Mouse (Mus musculus) midbrain, embryonic 15.5 days (tissue): ENCODE results near the gene Tom1l2. TPM values are rescaled to one million over a fixed set of nuclear protein-coding genes. Genes with fewer than 3 reads are reported as not detected.
A peak's percentile ranks its signal among the peaks of the same experiment; 100 is the strongest.

Experiments
- ATAC-seq: fragments of 200-750 bp; cut with Nextera tagmentation; replicated peaks from 2 replicates; pipeline ENCODE4 v1.8.0; 2017; ENCODE audit warnings: moderate TSS enrichment
- H3K27ac ChIP-seq: fragments of 300-500 bp; sonication (generic); 2 replicates; pipeline ENCODE4 v1.5.1; 2015; ENCODE audit warnings: mild to moderate bottlenecking, inconsistent platforms
- H3K27me3 ChIP-seq: fragments of 300-500 bp; sonication (generic); replicated peaks from 2 replicates; pipeline ENCODE4 v1.6.1; 2015; ENCODE audit warnings: inconsistent platforms
- H3K36me3 ChIP-seq: fragments of 300-500 bp; sonication (generic); replicated peaks from 2 replicates; pipeline ENCODE4 v1.6.1; 2015; ENCODE audit warnings: inconsistent platforms
- H3K4me1 ChIP-seq: fragments of 300-500 bp; sonication (generic); 2 replicates; pipeline ENCODE4 v1.6.1; 2015; ENCODE audit warnings: inconsistent platforms
- H3K4me2 ChIP-seq: fragments of 300-500 bp; sonication (generic); 2 replicates; pipeline ENCODE4 v1.6.1; 2015; ENCODE audit warnings: inconsistent platforms, mild to moderate bottlenecking, moderate library complexity
- H3K4me3 ChIP-seq: fragments of 300-500 bp; sonication (generic); 2 replicates; pipeline ENCODE4 v1.5.1; 2015; ENCODE audit warnings: mild to moderate bottlenecking, inconsistent platforms
- H3K9ac ChIP-seq: fragments of 300-500 bp; sonication (generic); 2 replicates; pipeline ENCODE4 v1.6.1; 2015; ENCODE audit warnings: mild to moderate bottlenecking, inconsistent platforms
- H3K9me3 ChIP-seq: fragments of 300-500 bp; sonication (generic); 2 replicates; pipeline ENCODE4 v1.6.1; 2016; ENCODE audit warnings: inconsistent platforms
- WGBS: fragments of 180-500 bp; shearing (Covaris S2); methylation state at CpG from one replicate; pipeline ENCODE4 v1.1.7; 2015; ENCODE audit warnings: mixed read lengths; 5-methylcytosine and 5-hydroxymethylcytosine counted together
- polyA plus RNA-seq: library from polyadenylated mRNA; unstranded; fragments of >200 nt; fragmentation: Nextera tagmentation; extraction: Ambion mirVana; gene quantifications from 2 replicates; pipeline ENCODE4 v1.2.1, GENCODE M21; 2015

Gene Tom1l2
- 72.6 and 73.3 TPM in 2 replicates for polyA plus RNA-seq

GRCm38 (mm10) chr11:60352559-60353411, at the start of gene Tom1l2, which contains the start of gene Drc3:
Tom1l2 (minus strand) TSS chr11:60352905.
Drc3 (plus strand) TSS chr11:60353329.
- Histone ChIP-seq H3K4me3 (peak within 1 kb of the TSS; percentile 98), H3K4me2 (peak within 1 kb of the TSS; percentile 95), H3K27me3 (no peaks in the 10 kb centered on the region), H3K27ac (peak within 1 kb of the TSS; percentile 84), H3K9ac (peak within 1 kb of the TSS; percentile 64), H3K4me1 (peaks cover 32% of the 10 kb centered on the region), H3K9me3 (no peaks in the 10 kb centered on the region), H3K36me3 (no peaks in the 10 kb centered on the region)
- under 1% methylated on average over 57 of the region's 57 CpGs for WGBS
- peak; percentile 100 for ATAC-seq

- Histone ChIP-seq H3K27me3 (no peaks in the 10 kb centered on the region), H3K9me3 (no peaks in the 10 kb centered on the region), H3K9ac (no peak overlapping the region), H3K4me2 (no peak overlapping the region), H3K36me3 (peaks cover 13% of the 10 kb centered on the region), H3K4me3 (no peak overlapping the region), H3K4me1 (no peaks in the 10 kb centered on the region), H3K27ac (no peak overlapping the region)
- 91% methylated on average over 2 of the region's 2 CpGs for WGBS
- ATAC-seq, result no peak
Observed at GRCm38 (mm10) chr11:60397172-60397571, 44.5 kb upstream of the Tom1l2 start.

- Histone ChIP-seq H3K4me3 (no peak overlapping the region), H3K4me1 (no peaks in the 10 kb centered on the region), H3K4me2 (no peak overlapping the region), H3K36me3 (peaks cover 9% of the 10 kb centered on the region), H3K27ac (no peak overlapping the region), H3K27me3 (no peaks in the 10 kb centered on the region), H3K9ac (no peak overlapping the region), H3K9me3 (no peaks in the 10 kb centered on the region)
- 64% methylated on average over 6 of the region's 6 CpGs for WGBS
- ATAC-seq, result no peak
Observed at GRCm38 (mm10) chr11:60396546-60396945, 43.8 kb upstream of the Tom1l2 start.

GRCm38 (mm10) chr11:60391346-60391745, 38.6 kb upstream of the Tom1l2 start:
- Histone ChIP-seq H3K4me3 (no peak overlapping the region), H3K27me3 (no peaks in the 10 kb centered on the region), H3K36me3 (no peaks in the 10 kb centered on the region), H3K9ac (no peak overlapping the region), H3K9me3 (no peaks in the 10 kb centered on the region), H3K4me1 (no peaks in the 10 kb centered on the region), H3K4me2 (no peak overlapping the region), H3K27ac (no peak overlapping the region)
- 83% methylated on average over 6 of the region's 6 CpGs for WGBS
- no peak for ATAC-seq

- no peaks in the 10 kb centered on the region for H3K9me3 ChIP-seq
- no peak overlapping the region for H3K27ac ChIP-seq
- H3K4me3 ChIP-seq, result no peak overlapping the region
- no peak overlapping the region for H3K4me2 ChIP-seq
- WGBS, result 89% methylated on average over 2 of the region's 2 CpGs
- peaks cover 20% of the 10 kb centered on the region for H3K4me1 ChIP-seq
- H3K27me3 ChIP-seq, result no peaks in the 10 kb centered on the region
- no peaks in the 10 kb centered on the region for H3K36me3 ChIP-seq
- ATAC-seq, result no peak
- no peak overlapping the region for H3K9ac ChIP-seq
Observed at GRCm38 (mm10) chr11:60387944-60388343, 35.2 kb upstream of the Tom1l2 start.

- H3K4me2 ChIP-seq, result no peak overlapping the region; the same call in 1 of the 2 replicates
- peak overlapping the region; percentile 83 for H3K27ac ChIP-seq
- no peaks in the 10 kb centered on the region for H3K9me3 ChIP-seq
- H3K9ac ChIP-seq, result no peak overlapping the region
- no peaks in the 10 kb centered on the region for H3K27me3 ChIP-seq
- ATAC-seq, result no peak
- 70% methylated on average over 5 of the region's 5 CpGs for WGBS
- no peaks in the 10 kb centered on the region for H3K36me3 ChIP-seq
- H3K4me1 ChIP-seq, result peaks cover 20% of the 10 kb centered on the region
- H3K4me3 ChIP-seq, result no peak overlapping the region
Observed at GRCm38 (mm10) chr11:60385946-60386345, 33.2 kb upstream of the Tom1l2 start.

- WGBS, result 2% methylated on average over 16 of the region's 16 CpGs
- H3K4me2 ChIP-seq, result peak overlapping the region; percentile 46
- peak overlapping the region; percentile 83 for H3K27ac ChIP-seq
- no peaks in the 10 kb centered on the region for H3K9me3 ChIP-seq
- no peaks in the 10 kb centered on the region for H3K36me3 ChIP-seq
- no peaks in the 10 kb centered on the region for H3K27me3 ChIP-seq
- peaks cover 20% of the 10 kb centered on the region for H3K4me1 ChIP-seq
- H3K9ac ChIP-seq, result peak overlapping the region; percentile 20; the same call in 1 of the 2 replicates
- H3K4me3 ChIP-seq, result peak overlapping the region; percentile 18
- ATAC-seq, result peak; percentile 85
Observed at GRCm38 (mm10) chr11:60384762-60385421, 32.2 kb upstream of the Tom1l2 start.

GRCm38 (mm10) chr11:60383518-60383917, 30.8 kb upstream of the Tom1l2 start:
- Histone ChIP-seq H3K4me1 (peaks cover 20% of the 10 kb centered on the region), H3K27ac (no peak overlapping the region), H3K9me3 (no peaks in the 10 kb centered on the region), H3K36me3 (no peaks in the 10 kb centered on the region), H3K4me3 (no peak overlapping the region), H3K9ac (no peak overlapping the region), H3K27me3 (no peaks in the 10 kb centered on the region), H3K4me2 (no peak overlapping the region)
- ATAC-seq, result no peak
- 85% methylated on average over 6 of the region's 6 CpGs for WGBS

GRCm38 (mm10) chr11:60374481-60374880, 21.8 kb upstream of the Tom1l2 start:
- H3K27me3 ChIP-seq, result no peaks in the 10 kb centered on the region
- H3K27ac ChIP-seq, result no peak overlapping the region
- no peaks in the 10 kb centered on the region for H3K9me3 ChIP-seq
- H3K9ac ChIP-seq, result no peak overlapping the region
- H3K4me3 ChIP-seq, result no peak overlapping the region
- no peaks in the 10 kb centered on the region for H3K36me3 ChIP-seq
- WGBS, result 86% methylated on average over 6 of the region's 6 CpGs
- no peak overlapping the region for H3K4me2 ChIP-seq
- no peaks in the 10 kb centered on the region for H3K4me1 ChIP-seq
- no peak for ATAC-seq

- Histone ChIP-seq H3K27ac (no peak overlapping the region), H3K27me3 (no peaks in the 10 kb centered on the region), H3K4me3 (no peak overlapping the region), H3K9me3 (no peaks in the 10 kb centered on the region), H3K36me3 (no peaks in the 10 kb centered on the region), H3K4me1 (peaks cover 6% of the 10 kb centered on the region; the same call in 1 of the 2 replicates), H3K9ac (no peak overlapping the region), H3K4me2 (no peak overlapping the region)
- WGBS, result 84% methylated on average over 13 of the region's 13 CpGs
- ATAC-seq, result no peak
Observed at GRCm38 (mm10) chr11:60370431-60370830, 17.7 kb upstream of the Tom1l2 start.

GRCm38 (mm10) chr11:60369448-60369847, 16.7 kb upstream of the Tom1l2 start:
- Histone ChIP-seq H3K27me3 (no peaks in the 10 kb centered on the region), H3K4me2 (no peak overlapping the region), H3K4me3 (no peak overlapping the region), H3K4me1 (peaks cover 6% of the 10 kb centered on the region; the same call in 1 of the 2 replicates), H3K27ac (no peak overlapping the region), H3K36me3 (no peaks in the 10 kb centered on the region), H3K9ac (no peak overlapping the region), H3K9me3 (no peaks in the 10 kb centered on the region)
- 75% methylated on average over 4 of the region's 4 CpGs for WGBS
- no peak for ATAC-seq

GRCm38 (mm10) chr11:60368909-60369308, 16.2 kb upstream of the Tom1l2 start:
- Histone ChIP-seq H3K27ac (no peak overlapping the region), H3K9ac (no peak overlapping the region), H3K4me2 (no peak overlapping the region), H3K36me3 (no peaks in the 10 kb centered on the region), H3K27me3 (no peaks in the 10 kb centered on the region), H3K4me3 (no peak overlapping the region), H3K9me3 (no peaks in the 10 kb centered on the region), H3K4me1 (peaks cover 6% of the 10 kb centered on the region; the same call in 1 of the 2 replicates)
- WGBS, result 75% methylated on average over 4 of the region's 4 CpGs
- ATAC-seq, result no peak
